30 mouse cellular contexts compared by ENCODE assay signal in genomic region chr2:112597064-112597463, GRCm38 (mm10).
"Had no signal": no experiment of that assay in that cellular context is flagged by ENCODE, and none has a peak within 500 bp of the region (broad histone marks: within the 10 kb centered on the region; RNA-seq: fewer than 3 reads in every experiment).

No protein-coding gene starts in this region.

- H3K4me3 ChIP-seq: embryonic facial prominence, embryonic 10.5 days; embryonic facial prominence, embryonic 12.5 days; embryonic facial prominence, embryonic 13.5 days; embryonic facial prominence, embryonic 15.5 days; erythroblast, embryonic 14.5 days; forebrain, embryonic 10.5 days; forebrain, embryonic 12.5 days; forebrain, embryonic 13.5 days; forebrain, embryonic 15.5 days; gastrocnemius, adult 2 months; heart, adult 2 months; heart, embryonic 10.5 days had no signal

- H3K36me3 ChIP-seq: embryonic facial prominence, embryonic 10.5 days; embryonic facial prominence, embryonic 12.5 days; embryonic facial prominence, embryonic 13.5 days; embryonic facial prominence, embryonic 15.5 days; forebrain, embryonic 10.5 days; forebrain, embryonic 12.5 days; forebrain, embryonic 15.5 days; heart, embryonic 10.5 days had no signal

- H3K27me3 ChIP-seq: embryonic facial prominence, embryonic 12.5 days; embryonic facial prominence, embryonic 13.5 days; embryonic facial prominence, embryonic 15.5 days; forebrain, embryonic 12.5 days; forebrain, embryonic 13.5 days; forebrain, embryonic 15.5 days had no signal

- H3K27ac ChIP-seq: embryonic facial prominence, embryonic 10.5 days; embryonic facial prominence, embryonic 12.5 days; embryonic facial prominence, embryonic 13.5 days; embryonic facial prominence, embryonic 15.5 days; forebrain, embryonic 10.5 days; forebrain, embryonic 12.5 days; forebrain, embryonic 13.5 days; forebrain, embryonic 15.5 days; gastrocnemius, adult 2 months; heart, adult 2 months; heart, embryonic 10.5 days had no signal

- H3K9me3 ChIP-seq: embryonic facial prominence, embryonic 10.5 days; embryonic facial prominence, embryonic 12.5 days; embryonic facial prominence, embryonic 13.5 days; embryonic facial prominence, embryonic 15.5 days; forebrain, embryonic 10.5 days; forebrain, embryonic 12.5 days; forebrain, embryonic 13.5 days; forebrain, embryonic 15.5 days; heart, embryonic 10.5 days had no signal

- ATAC-seq: forebrain, embryonic 13.5 days; forebrain, embryonic 14.5 days; forebrain, embryonic 15.5 days; forebrain, embryonic 16.5 days; forebrain, postnatal 0 days had no signal

- DNase-seq: cerebellum, adult 2 months; cerebellum, adult 8-10 months; cerebellum, adult 9-10 months; cerebellum, adult 9-11 months; cerebellum, postnatal 10 days; cerebellum, postnatal 14 days; cerebellum, postnatal 25 days; cerebellum, postnatal 36 days; embryo, embryonic 11 days; forebrain, postnatal 0 days; gastrocnemius, adult 2 months; gastrocnemius, postnatal 10 days; gastrocnemius, postnatal 25 days; gastrocnemius, postnatal 36 days; heart, adult 11 months; heart, adult 18-20 months; heart, adult 2 months had no signal

- H3K9ac ChIP-seq: embryonic facial prominence, embryonic 12.5 days; embryonic facial prominence, embryonic 13.5 days; embryonic facial prominence, embryonic 15.5 days; forebrain, embryonic 12.5 days; forebrain, embryonic 13.5 days; forebrain, embryonic 15.5 days; forebrain, postnatal 0 days had no signal

- H3K4me2 ChIP-seq: embryonic facial prominence, embryonic 12.5 days; embryonic facial prominence, embryonic 13.5 days; embryonic facial prominence, embryonic 15.5 days; forebrain, embryonic 12.5 days; forebrain, embryonic 13.5 days; forebrain, embryonic 15.5 days; heart, embryonic 11.5 days had no signal

- H3K4me1 ChIP-seq: embryonic facial prominence, embryonic 10.5 days; embryonic facial prominence, embryonic 12.5 days; embryonic facial prominence, embryonic 13.5 days; embryonic facial prominence, embryonic 15.5 days; forebrain, embryonic 12.5 days; forebrain, embryonic 13.5 days; heart, embryonic 10.5 days had no signal
